Comparison of ENCODE assay signal across 15 mouse cellular contexts in the genomic region with DNA sequence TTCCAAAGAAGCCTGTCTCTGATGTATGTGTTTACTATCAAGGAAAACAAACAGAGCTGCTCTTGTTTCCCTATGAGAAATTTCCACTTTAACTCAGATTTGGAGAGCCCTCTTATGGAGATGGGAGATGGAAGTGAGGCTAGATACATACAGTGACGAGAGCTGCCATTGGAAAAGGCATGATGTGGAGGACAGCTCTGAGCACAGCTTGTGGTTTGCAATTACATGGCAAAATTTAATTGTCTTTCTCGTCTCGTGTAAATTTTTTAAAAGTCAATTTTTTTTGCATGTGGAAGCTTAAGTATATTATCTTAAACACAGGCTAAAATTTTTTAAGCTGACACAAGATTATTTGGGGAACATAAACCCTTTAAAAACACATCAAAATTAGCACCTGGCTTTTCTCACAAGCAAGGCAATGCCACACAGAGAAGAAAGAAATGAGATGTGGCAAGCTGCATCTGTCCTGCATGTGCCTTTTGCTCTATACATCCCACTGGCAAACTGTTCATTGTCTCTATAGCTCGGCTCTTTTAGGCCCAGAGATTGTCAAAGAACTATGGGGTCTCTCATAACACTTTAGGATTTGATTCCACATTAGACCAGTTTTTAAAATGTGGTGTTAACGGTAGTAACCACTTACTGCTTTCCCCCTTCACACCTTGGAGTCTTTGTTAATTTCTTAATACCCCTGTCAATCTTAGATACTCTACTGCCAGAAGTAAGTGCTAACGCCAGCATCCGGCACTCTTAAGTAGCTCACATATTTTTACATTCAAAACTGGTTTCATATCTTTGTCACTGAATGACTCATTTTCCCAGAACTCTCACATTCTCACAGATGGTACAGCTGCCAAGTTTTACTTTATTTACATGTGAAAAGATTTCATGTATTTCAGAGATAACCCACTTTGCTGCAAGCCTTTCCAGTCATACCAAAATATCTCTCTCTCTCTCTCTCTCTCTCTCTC. TPM values are rescaled to one million over a fixed set of nuclear protein-coding genes. Genes with fewer than 3 reads are reported as not detected.
DNase-seq lines count a peak whose midpoint lies in the region; ATAC-seq lines count a peak whose summit lies in the region.
"Had no signal": no experiment of that assay in that cellular context is flagged by ENCODE, and none has a peak within 500 bp of the region (broad histone marks: within the 10 kb centered on the region; RNA-seq: fewer than 3 reads in every experiment).

No protein-coding gene starts in this region.

- no peak overlapping the region for H3K9ac ChIP-seq in forebrain, embryonic 13.5 days
- H3K9ac ChIP-seq in forebrain, embryonic 11.5 days (ENCODE audit: low read length), result no peak overlapping the region
- no peak overlapping the region for H3K9ac ChIP-seq in lung, embryonic 16.5 days (ENCODE audit: low read length)
- H3K9ac ChIP-seq: liver, embryonic 12.5 days had no signal

- no peaks in the 10 kb centered on the region for H3K36me3 ChIP-seq in forebrain, embryonic 13.5 days (ENCODE audit: poor library complexity, severe bottlenecking)
- H3K36me3 ChIP-seq in forebrain, embryonic 11.5 days (ENCODE audit: control insufficient read depth, insufficient read depth, low read length), result no peaks in the 10 kb centered on the region
- no peaks in the 10 kb centered on the region for H3K36me3 ChIP-seq in lung, embryonic 16.5 days (ENCODE audit: control insufficient read depth, insufficient read depth, low read length)
- H3K36me3 ChIP-seq: liver, embryonic 12.5 days had no signal

- no peak overlapping the region for H3K27ac ChIP-seq in forebrain, embryonic 13.5 days
- no peak overlapping the region for H3K27ac ChIP-seq in forebrain, embryonic 11.5 days (ENCODE audit: low read depth, low read length)
- peak overlapping the region; percentile 41; the same call in 1 of the 2 replicates for H3K27ac ChIP-seq in lung, embryonic 16.5 days (ENCODE audit: low read length)
- H3K27ac ChIP-seq: heart, adult 2 months; liver, embryonic 12.5 days had no signal

- H3K4me1 ChIP-seq in forebrain, embryonic 13.5 days, result peaks cover 15% of the 10 kb centered on the region
- H3K4me1 ChIP-seq in forebrain, embryonic 11.5 days (replicated peaks; ENCODE audit: control insufficient read depth, insufficient read depth, low read length), result 0 out of 2 replicates have a peak, but pooled peaks cover 2% of the 10 kb centered on the region
- H3K4me1 ChIP-seq in lung, embryonic 16.5 days (replicated peaks; ENCODE audit: control insufficient read depth, insufficient read depth, low read length), result peaks cover 11% of the 10 kb centered on the region
- H3K4me1 ChIP-seq: liver, embryonic 12.5 days had no signal

- DNase-seq in forebrain, embryonic 11.5 days (ENCODE audit: low spot score), result no peak
- DNase-seq in lung, postnatal 14 days, result no peak
- peak; percentile 11 for DNase-seq in MN1 (ENCODE audit: low spot score)
- DNase-seq in urinary bladder, postnatal 14 days (ENCODE audit: low spot score), result no peak
- no peak for DNase-seq in cerebellum, postnatal 25 days
- DNase-seq: heart, adult 2 months had no signal

- peak; percentile 41; the same call in 1 of the 2 replicates for ATAC-seq in forebrain, embryonic 13.5 days
- ATAC-seq in forebrain, embryonic 11.5 days (replicated peaks; ENCODE audit: low FRiP score), result no peak
- peak; percentile 85 for ATAC-seq in lung, embryonic 16.5 days (ENCODE audit: low read depth)
- ATAC-seq in inflammation-experienced regulatory T-cells, adult 6 months, result peak; percentile 63
- ATAC-seq: intestine, postnatal 0 days; liver, embryonic 12.5 days had no signal

- H3K4me2 ChIP-seq in forebrain, embryonic 13.5 days, result no peak overlapping the region
- H3K4me2 ChIP-seq in forebrain, embryonic 11.5 days (ENCODE audit: low read depth, low read length, severe bottlenecking), result no peak overlapping the region
- H3K4me2 ChIP-seq in lung, embryonic 16.5 days (ENCODE audit: low read depth, low read length), result no peak overlapping the region
- H3K4me2 ChIP-seq: liver, embryonic 12.5 days had no signal

- WGBS in forebrain, embryonic 13.5 days, result 48% methylated on average over 7 of the region's 7 CpGs
- 69% methylated on average over 7 of the region's 7 CpGs for WGBS in forebrain, embryonic 11.5 days
- WGBS in lung, embryonic 16.5 days, result 36% methylated on average over 7 of the region's 7 CpGs

- no peak overlapping the region for H3K4me3 ChIP-seq in forebrain, embryonic 13.5 days
- H3K4me3 ChIP-seq in forebrain, embryonic 11.5 days (ENCODE audit: low read depth, low read length), result no peak overlapping the region
- no peak overlapping the region for H3K4me3 ChIP-seq in lung, embryonic 16.5 days (ENCODE audit: low read length)
- H3K4me3 ChIP-seq: heart, adult 2 months; liver, embryonic 12.5 days had no signal

- no peaks in the 10 kb centered on the region for H3K9me3 ChIP-seq in forebrain, embryonic 13.5 days (replicated peaks)
- no peaks in the 10 kb centered on the region for H3K9me3 ChIP-seq in forebrain, embryonic 11.5 days (ENCODE audit: control insufficient read depth, low read length)
- no peaks in the 10 kb centered on the region for H3K9me3 ChIP-seq in lung, embryonic 16.5 days (ENCODE audit: control insufficient read depth, low read length)
- H3K9me3 ChIP-seq: liver, embryonic 12.5 days had no signal

- H3K27me3 ChIP-seq in forebrain, embryonic 13.5 days, result no peaks in the 10 kb centered on the region
- H3K27me3 ChIP-seq in forebrain, embryonic 11.5 days (ENCODE audit: control insufficient read depth, insufficient read depth, low read length), result no peaks in the 10 kb centered on the region
- H3K27me3 ChIP-seq in lung, embryonic 16.5 days (ENCODE audit: control insufficient read depth, insufficient read depth, low read depth, low read length), result no peaks in the 10 kb centered on the region
- H3K27me3 ChIP-seq: liver, embryonic 12.5 days had no signal

RNA-seq across cellular contexts. Expression of gene Atp6v1g3, which starts 16.2 kb away (rescaled TPM):
- not detected in 2 replicates for polyA plus RNA-seq in forebrain, embryonic 13.5 days (2015; fragmentation: Nextera tagmentation; extraction: Ambion mirVana)
- polyA plus RNA-seq in forebrain, embryonic 11.5 days (2014; fragmentation: Nextera tagmentation; extraction: Ambion mirVana), result not detected in 2 replicates
- polyA plus RNA-seq in lung, embryonic 16.5 days (2015; fragmentation: Nextera tagmentation; extraction: Ambion mirVana), result not detected in 2 replicates
- 1 to 10 TPM in 1 of 3 experiments, under 1 TPM in 2; 0.50 to 2.9 (median 0.82) TPM for polyA plus RNA-seq in inflammation-experienced regulatory T-cells, adult 6 months (2017; shearing (Covaris generic))
- polyA plus RNA-seq: C2C12; cortical plate, adult 2 months; heart, adult 2 months; intestine, postnatal 0 days; liver, embryonic 12.5 days; neural tube, embryonic 11.5 days; stomach, embryonic 16.5 days had no signal
